Mouse (Mus musculus) left cerebral cortex, adult 8-10 months (tissue): ENCODE results near the gene Rbfox1. TPM values are rescaled to one million over a fixed set of nuclear protein-coding genes. Genes with fewer than 3 reads are reported as not detected.

Experiments used
- DNase-seq, 2 experiments: peaks; one replicate each; pipeline ENCODE4 v3.0.0; 2022; ENCODE audit warnings: low spot score in 2 of 2
- total RNA-seq, 4 experiments: library from RNA; stranded (reverse); gene quantifications; 2 replicates each; pipeline ENCODE4 v1.2.4; 2022

Rbfox1 gene
- total RNA-seq, 4 experiments from 2014 or later, result 293 to 314 (median 299) TPM

DNA sequence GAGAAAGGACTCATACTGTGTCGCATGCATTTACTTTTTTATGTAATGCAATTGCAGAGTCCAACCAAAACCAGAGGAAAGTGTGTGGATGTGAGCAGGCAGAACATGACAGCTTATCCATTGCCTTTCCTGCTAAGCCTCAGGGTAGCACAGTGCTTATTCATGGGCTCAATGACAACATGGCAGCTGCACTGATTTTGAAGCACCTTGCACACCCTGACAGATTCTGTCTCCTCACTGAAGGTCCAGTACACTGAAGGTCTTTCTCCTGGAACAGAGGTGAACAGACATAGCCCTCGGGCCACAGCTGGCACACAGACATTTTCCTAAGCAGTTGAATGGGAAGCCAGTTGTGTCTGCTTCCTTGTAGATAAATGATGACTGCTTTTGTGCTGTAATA is 1254.3 kb downstream of the Rbfox1 start:
- no peak for DNase-seq

DNA sequence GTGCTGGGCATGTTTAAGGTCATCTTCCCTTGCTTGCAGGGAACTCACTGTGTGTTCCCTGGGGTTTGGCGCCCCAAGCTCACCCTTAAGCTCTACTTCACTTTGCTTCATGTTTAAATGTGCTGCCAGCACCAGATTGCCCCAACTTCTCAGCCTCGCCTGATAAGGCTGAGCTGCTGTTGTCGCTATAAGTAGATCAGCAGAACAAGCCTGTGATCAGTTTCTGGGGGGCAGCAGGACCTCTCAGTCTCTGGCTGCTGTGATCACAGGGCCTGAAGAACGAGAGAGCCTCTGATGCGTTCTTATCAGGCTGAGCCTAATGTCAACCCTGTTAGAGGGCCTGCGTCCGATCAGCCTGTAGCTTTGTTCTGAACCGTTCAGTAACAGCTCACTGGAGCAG is 1255.8 kb downstream of the Rbfox1 start:
- no peak for DNase-seq

- DNase-seq, result no peak
Observed at GRCm38 (mm10) chr16:7145505-7145904, 1260.3 kb downstream of the Rbfox1 start.

DNA sequence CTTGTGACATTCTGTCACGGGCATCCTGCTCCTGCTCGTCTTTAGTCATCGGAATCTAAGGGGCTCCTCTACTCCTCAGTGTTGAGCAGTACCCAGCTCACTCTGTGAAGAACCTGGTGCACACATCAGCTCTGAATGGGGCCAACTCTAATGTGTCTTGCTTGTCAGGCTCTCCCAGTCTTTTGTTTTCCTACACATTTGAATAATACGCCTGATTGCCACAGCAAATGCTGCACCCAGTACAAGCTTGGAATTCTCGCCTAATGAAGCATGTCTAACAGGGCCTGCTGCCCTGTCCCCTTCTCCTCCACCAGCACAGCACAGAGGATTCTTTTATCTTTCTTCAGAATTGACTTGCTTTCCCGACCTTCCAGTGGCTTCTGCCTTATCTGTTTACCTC is 1261.3 kb downstream of the Rbfox1 start:
- no peak for DNase-seq

DNA sequence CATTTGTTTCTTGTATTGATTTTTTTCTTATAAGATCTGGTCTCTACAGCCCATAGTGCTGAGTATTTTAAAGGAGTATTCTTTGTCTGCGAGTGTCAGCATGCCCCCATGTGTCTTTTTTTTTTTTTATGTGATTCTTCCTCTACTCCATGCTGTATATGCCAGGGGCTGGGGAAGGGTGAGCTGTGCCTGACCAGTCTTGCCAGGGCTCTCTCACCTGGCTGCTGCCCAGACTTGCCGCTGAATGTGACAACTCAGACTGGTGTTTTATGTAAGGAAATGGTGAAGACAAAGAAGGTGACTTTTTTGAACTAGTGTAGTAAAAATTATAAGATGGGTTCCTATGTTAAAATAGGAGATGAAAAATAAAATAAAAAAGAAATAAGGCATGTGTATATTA is 1262.7 kb downstream of the Rbfox1 start:
- DNase-seq, result no peak

- no peak for DNase-seq
Observed at GRCm38 (mm10) chr16:7149106-7149899, 1264.1 kb downstream of the Rbfox1 start.

GRCm38 (mm10) chr16:7150201-7150791 is 1265.1 kb downstream of the Rbfox1 start:
- no peak for DNase-seq

DNA sequence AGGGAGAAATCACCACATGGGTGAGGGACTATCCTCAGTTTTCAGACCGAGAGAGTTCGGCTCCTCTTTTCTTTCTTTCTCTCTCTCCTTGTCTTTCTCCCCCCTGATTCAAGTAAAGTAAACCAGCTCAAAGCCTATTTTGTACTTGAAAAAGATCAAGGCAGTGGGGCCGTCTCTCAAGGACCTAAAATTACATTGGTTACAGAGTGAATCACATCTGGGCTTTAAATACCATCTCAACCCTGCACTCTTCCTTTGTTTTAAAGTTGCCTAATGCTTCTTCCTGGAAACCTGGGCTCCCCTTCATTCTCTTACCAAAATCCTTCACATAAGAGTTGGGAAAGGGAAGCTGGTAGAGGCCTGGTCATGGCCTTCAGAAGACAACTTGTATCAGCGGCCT is 1267.2 kb downstream of the Rbfox1 start:
- DNase-seq, result no peak

- DNase-seq, result no peak
Observed at GRCm38 (mm10) chr16:7154671-7155070, 1269.5 kb downstream of the Rbfox1 start.

- DNase-seq, result no peak
Observed at GRCm38 (mm10) chr16:7158856-7159826, 1274.0 kb downstream of the Rbfox1 start.

DNA sequence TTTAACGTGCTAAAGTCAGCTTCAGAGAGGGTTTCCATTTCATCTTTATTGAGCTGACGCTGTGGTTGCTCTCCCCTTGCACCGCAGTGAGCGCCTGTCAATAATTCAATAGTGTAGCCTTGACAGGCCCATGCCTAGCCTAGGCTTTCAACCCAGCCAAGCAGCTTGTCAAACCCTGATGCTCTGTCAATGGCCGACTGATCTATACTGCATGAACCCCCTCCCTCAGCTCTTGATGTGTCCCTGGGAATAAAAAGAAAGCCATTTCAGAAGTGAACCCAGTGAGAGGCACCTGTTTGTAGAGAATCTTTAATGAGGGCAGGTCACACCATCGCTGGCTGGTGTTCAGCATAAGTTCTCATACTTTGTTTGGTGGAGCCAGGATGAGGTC is 1274.7 kb downstream of the Rbfox1 start:
- no peak for DNase-seq

DNA sequence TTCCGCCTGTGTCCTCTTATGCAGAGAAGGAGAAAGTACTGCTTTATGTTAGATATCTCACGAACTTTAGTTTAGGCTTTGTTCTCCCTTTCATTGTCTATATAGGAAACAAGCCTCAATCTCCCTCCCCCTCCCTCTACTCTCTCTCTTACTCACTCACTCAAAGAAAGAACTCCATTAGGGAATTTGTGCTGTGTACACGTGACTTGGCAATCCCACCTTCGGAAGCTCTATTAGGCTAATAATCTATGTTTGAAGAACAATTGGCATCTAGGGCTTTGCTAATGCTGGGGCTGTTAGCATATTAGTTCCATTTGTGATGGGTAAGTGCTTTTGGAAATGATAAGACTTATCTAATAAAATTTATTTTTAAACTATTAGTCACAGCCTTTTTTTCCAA is 1277.0 kb downstream of the Rbfox1 start:
- DNase-seq, result no peak

- DNase-seq, result no peak
Observed at GRCm38 (mm10) chr16:7163688-7164087, 1278.5 kb downstream of the Rbfox1 start.

DNA sequence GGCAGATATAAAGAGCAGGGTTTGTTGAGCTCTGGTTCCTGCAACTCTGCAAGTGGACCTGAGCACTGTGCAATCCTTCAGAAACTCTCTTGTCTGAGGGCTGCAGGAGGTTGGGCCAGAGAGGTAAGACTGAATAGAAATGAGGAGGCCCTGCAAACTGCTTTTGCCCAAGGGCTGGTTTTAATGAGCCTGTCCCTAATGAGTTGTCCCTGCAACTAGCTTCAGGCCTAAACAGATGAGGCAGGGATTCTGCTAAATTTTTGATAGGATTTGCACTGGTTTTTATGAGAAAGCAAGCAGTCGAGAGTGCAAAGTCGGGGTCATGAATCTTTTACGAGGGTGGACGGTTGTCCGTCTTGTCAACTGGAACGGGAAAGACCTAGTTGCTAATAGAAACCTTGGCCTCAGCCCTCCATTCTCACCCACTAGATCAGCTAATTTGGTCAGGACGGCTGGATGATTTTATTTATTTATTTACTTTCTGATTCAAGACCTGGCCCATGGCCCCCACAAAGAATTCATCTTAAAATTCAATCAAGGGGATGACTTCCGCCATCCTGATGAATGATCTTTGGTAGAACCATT is 1279.1 kb downstream of the Rbfox1 start:
- DNase-seq, result no peak

- no peak for DNase-seq
Observed at GRCm38 (mm10) chr16:7175960-7176359, 1290.8 kb downstream of the Rbfox1 start.

DNA sequence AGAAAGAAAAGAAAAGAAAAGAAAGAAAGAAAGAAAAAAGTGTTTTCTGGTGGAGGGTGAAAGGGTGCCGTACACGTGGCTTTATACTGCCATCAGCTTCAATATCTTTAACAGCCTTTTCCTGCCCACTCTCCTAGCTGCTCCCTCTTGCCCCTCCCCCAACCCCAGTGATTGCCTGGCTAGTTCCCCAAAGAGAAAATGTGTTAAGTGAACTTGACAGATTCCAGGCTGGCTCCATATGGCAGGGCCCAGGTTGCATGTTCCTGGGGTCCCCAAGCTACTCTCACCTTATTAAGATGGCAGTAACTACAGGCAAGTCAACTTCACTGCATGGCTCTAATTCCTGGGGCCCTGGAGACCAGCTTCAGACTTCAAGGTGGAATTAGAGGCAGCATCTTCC is 1302.6 kb downstream of the Rbfox1 start:
- DNase-seq, result no peak

- peak; percentile 53 to 62 for DNase-seq
Observed at GRCm38 (mm10) chr16:7193535-7193934, 1308.4 kb downstream of the Rbfox1 start.

DNA sequence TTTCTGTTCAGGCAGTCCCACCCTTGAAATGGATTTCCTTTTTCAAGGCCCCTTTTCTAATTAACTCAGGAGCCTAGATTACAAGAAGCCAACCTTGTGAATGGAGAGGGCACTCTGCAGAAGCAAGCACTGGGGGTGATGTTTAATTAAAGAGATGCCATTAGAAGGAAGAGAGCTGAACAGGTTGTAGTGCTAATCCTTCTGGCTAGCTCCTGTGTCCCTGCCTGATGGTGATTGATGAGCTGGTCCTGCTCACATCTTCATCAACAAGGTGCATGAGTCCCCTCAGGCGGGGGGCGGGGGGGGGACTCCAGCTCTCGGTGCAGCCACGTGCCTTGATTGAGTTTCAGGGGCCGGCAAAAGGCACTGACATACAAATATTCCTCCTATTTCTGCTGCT is 1312.8 kb downstream of the Rbfox1 start:
- no peak for DNase-seq

DNA sequence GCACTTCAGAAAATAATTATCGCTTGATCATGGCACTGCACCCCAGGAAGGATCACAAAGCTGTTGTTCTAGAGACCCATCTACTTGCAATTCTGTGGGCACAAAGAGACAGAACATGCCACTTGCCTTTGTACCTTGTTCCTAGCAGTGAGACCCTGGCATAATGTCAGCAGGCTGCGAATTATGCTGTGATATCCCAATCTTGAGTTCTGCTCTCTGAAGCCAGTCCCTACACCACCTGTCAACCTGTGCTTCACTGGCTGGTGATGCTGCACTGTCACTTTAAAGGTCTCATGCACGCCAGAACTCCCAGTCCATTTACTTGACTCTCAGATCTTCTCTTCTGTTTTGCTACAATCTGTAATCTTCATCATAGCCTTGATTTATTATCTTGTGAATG is 1315.1 kb downstream of the Rbfox1 start:
- no peak for DNase-seq

DNA sequence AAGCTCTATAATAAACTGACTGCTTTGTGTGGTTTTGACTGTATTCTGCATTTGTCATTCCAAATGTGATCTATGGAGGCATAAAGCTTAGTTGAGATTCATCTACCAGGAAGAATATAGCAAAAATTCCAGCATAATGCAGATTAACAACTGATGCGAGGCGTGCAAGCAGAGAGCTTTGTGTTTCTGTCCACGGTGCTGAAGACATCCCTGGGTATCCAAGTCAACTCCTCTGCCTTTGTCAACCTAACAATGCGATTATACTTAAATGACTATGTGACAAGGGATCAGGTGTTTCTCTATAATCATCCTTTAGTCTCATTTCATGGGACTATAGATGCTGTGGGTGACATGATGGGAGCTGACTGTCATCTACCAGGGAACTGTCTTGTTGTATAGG is 1316.7 kb downstream of the Rbfox1 start:
- DNase-seq, result no peak

DNA sequence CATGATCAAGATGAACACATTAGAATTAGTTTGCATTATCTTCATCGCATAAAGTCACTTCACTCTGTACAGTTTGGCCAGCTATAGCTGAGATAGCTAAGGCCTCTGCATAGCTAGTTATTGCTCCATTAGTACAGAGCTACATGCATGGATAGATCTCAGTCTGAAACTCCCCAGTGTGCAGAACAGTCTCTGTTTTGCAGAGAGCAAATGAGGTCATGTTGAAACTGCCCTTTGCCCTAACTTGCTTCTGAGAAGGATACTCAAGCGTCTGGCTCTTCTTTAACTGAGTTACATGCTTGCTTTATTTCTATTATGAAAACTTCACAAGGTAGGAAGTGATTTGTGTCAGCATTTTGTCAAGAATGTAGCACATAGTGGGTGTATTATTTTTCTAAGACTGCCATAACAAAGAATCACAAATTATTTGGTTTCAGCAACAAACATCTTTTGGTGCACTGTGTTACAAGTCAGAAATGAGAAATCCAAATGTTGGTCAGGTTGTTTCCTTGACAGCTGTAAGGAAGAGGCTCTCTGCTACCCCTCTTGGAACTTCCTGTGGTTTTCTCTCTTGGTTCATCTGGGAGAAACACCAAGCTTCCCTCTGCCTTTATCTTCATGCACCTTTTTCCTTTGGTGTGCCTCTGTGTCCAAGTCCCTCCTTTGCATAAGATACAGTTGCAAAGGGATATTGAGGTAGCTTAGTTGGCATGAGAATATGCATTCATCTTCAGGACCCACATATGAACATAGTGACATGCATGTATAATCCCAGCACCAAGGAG is 1321.2 kb downstream of the Rbfox1 start:
- no peak for DNase-seq
